Mouse (Mus musculus) cerebellum, adult 18-20 months (tissue): ENCODE data around the gene Gcgr.
"Not testable (repeated sequence)": the region's sequence is repeated elsewhere in the genome, so short reads cannot be mapped to it uniquely, and the experiment has no call there.

Experiments
- DNase-seq, 2 experiments: peaks; one replicate each; pipeline ENCODE4 v3.0.0; 2021

The Gcgr gene

DNA sequence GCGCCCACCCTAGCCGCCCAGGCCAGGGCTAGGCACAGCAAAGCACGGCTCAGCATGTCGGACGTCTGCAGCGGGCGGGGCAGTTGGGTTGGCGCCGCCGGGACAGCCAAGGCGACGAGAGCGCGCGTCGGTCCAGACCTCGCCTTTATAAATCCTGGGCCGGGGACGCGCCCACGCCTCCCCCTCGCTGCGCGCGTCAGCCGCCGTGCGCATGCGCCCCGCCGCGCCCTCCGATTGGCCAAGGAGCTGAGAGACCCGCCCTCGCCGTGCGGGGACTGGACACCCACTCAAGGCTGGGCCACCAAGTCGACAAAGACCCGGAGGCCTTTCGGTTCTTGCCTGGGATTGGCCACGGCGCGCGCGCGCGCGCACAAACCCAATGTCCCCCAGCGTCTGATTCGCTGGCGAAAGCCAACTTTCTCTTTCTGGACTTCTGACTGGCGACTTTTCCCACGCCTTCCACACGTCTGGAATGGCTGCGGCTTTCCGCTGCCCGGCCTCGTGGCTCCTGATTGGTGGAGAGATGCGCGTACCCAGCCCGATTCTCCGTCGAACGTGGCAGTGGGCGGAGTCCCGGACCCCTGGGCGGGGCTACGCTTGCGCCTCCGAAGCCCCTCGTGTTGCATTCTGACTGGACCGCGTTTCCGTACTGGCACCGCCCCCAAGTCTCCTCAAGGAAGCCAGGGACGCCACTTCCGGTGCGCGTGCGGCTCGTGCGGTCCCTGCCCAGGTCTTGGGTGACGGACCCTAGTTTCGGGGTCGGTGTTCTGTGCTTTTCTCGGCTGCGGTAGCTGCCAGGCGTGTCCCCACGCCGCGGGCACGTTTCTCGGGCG is 42.5 kb downstream of the Gcgr start, which contains the start of gene P4hb:
Gene P4hb (minus strand): TSS at position 502 of the 833 bp plus-strand sequence.
- DNase-seq = peak; percentile 100

DNA sequence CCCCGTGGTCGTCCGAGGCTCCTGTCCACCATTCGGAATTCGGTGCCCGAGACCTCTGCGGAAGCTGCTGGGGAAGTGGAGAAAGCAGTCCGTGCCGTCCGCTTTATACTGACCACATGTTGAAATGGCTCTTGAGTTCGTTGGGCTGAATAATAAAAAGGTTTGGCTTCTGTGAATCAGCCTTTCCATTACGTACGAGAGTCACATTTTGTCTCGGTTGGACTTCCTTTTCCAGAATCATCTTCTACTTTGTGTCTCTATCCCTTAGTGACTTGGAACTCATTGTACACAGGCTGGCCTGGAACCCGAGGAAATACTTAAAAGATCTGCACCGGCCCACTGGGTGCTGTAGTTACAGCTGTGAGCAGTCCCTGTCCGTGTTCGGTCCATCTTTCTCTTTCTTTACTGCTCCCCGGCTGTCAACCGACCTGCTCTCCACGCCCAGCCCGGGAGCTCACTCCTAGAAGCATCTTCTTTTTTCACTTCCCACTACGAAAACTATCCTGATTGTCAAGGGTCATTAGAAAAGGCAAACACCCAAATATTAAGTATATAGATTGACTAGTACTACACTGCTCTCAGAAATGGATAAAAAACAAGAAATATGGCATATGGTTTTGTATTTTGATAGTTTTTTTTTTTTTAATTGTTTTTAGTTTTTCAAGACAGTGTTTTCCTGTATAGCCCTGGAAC is 43.2 kb downstream of the Gcgr start:
- DNase-seq = no peak

DNA sequence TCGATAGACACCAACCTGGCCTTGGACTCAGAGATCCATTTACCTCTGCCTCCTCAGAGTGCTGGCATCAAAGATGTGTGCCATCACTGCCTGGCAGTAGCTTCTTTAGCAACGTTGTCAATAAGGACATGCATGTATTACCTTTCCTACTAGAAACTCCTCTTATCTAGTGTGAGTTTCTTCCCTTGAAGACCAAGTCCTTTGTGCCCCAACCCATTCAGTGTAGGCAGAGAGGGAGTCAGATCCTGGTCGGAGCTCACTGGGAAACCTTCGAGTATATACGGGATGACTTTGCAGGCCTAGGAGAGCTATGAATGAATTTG is 43.7 kb downstream of the Gcgr start:
- no peak for DNase-seq

DNA sequence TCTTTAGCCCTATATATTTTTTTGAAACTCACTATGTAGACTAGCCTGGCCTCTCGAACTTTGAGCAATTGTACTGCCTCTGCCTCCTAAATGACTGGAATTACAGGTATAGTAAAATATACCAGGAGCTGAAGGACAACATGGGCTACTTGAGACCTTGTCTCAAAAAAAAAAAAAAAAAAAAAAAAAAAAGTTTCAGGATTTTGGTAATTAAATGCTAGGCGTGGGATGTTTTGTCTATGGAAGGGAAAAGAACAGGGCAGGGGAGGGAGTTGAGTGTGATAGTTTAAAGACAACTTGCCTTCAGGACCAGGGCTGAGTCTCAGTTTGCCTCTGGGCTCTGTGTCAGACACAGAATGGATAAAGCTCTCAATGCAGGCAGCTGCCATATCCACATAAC is 44.5 kb downstream of the Gcgr start:
- DNase-seq = no peak

DNA sequence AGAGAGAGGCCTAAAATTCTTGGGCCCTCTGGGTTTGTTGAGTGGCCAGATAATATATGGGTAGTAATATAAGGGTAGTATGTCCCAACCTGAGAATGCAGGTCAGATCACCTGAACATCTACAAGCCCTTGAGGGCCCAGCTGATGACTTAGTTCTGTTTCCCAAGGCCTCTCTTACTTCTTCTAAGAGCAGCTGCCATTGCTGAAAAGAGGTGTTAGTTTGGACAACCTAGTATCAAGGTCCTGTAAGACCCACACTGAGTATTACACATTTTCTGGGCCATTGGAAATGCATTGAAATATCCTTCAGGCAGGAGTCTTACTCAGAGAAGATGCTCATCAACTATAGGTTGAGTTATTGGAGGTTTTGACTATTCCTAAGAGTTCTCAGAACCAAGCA is 45.4 kb downstream of the Gcgr start:
- DNase-seq = no peak

DNA sequence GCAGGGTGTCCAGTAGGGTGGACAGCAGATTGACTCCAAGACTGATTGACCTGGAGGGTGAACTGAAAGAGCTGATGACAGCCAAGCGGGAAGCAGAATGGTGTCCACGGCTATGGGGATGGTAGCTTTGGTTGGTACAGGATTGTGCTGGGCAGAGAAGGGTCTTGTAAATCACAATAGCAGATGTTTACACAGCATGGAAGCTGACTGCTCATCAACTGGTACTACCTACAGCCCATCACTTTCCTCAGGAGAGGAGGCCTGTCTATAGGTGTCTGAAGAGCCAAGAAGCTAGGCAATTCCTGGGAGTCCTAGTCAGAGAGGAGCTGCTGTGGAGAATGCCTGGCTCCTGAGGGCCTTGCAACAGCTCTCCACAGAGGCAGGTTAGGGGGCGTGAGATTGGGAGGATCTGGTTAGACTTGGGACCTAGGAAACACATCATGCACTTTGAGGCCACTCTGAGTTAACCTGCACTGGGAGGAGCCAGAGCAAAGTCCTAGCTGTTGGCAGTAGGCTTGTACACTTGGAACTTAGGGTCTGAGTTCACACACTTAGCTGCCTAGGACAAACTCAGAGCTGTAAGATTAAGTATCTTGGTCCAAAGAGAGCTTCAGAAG is 46.0 kb downstream of the Gcgr start:
- no peak for DNase-seq

DNA sequence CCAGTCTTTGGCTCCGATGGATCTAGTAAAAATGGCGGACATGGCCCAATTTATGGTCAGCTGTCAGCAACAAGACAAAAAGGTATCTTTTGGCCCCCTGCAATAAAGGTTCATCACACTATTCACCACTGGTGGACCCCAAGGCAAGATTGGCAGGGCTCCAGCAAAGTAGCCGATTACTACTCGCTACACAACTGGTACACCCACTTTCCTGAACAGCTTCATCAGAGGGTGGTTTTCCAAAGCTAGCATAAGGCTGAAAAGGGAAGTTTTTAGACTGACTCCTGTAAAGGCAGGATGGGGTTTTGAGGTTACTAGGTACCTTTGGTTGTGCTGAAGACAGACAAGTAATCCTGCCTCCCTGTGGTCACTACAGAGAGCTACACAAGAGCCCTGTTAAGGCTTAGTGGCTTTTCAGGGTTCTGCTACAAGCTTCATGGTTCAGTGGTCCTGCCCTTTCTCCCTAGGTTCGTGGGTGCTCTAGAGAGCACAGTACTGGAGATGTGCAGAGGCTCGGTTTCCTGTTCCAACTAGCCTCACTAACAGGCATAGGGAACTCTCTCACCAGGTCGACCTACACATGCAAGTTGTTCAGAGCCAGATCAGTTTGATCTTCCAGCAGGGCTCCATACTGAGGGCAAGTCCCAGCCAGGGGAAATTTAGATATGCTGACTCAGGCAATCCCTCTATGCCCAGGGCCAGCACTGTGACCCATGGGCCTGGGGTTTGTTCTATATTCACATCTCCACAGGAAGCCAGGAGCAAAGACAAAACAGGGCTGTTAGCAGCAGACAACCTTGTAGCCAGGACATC is 46.9 kb downstream of the Gcgr start:
- DNase-seq = peak in 1 of 2 experiments; percentile 39

DNA sequence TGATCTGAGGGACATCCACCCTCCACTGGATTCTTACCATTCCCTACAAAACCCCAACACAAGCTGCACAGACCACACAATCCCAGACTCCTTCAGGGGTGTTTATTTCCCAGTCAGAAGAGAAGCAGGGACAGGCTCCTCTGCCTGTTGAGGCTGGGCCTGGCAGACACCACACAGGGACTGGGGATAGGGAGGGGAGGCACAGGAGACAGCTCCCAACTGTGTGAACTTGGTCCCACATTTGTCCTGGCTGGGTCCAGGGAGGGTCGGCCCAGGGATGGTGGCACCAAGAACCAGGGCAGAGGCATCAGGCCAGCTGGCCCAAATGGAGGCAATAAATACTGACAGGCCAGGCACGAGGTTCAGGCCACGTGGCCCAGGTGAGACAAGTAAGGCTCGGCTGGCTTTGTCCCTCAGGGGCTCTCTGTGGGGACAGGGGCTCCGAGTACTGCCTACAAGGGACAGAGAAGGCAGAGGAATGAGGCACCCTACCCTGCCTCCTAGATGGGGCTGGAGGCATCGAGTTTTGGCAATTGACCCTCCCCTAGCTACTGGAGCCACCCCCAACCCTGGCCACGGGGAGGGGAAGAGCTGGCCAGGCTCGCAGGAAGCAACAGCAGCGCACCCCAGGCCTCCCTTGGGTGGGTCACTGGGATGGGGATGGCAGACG is 47.7 kb downstream of the Gcgr start:
- DNase-seq = no peak

DNA sequence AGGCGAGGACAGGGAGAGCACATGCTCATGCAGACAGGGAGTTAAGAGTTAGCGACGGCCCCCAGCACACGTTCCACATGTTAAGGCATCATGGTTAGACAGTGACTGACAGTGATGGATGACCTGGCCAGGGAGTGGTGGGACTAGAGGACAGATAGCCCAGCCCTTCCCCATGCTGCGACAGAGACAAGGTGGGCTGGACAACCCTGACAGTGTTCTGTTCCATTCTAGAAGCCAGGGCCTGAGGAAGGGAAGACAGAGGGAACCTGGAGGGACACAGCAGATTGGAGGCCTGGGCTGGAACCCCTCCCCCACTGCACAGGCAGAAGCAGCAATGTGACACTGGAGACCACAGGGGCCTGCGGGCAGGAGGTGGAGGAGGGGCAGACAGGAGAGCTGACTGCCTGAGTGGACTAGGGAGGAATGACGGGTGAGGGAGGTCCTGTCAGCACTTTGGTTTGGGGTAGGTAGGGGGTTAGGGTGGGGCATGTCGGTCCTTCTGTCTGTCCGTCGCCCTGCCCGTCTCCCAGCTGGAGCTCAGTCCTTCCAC is 48.3 kb downstream of the Gcgr start:
- peak; percentile 19 to 33 for DNase-seq

DNA sequence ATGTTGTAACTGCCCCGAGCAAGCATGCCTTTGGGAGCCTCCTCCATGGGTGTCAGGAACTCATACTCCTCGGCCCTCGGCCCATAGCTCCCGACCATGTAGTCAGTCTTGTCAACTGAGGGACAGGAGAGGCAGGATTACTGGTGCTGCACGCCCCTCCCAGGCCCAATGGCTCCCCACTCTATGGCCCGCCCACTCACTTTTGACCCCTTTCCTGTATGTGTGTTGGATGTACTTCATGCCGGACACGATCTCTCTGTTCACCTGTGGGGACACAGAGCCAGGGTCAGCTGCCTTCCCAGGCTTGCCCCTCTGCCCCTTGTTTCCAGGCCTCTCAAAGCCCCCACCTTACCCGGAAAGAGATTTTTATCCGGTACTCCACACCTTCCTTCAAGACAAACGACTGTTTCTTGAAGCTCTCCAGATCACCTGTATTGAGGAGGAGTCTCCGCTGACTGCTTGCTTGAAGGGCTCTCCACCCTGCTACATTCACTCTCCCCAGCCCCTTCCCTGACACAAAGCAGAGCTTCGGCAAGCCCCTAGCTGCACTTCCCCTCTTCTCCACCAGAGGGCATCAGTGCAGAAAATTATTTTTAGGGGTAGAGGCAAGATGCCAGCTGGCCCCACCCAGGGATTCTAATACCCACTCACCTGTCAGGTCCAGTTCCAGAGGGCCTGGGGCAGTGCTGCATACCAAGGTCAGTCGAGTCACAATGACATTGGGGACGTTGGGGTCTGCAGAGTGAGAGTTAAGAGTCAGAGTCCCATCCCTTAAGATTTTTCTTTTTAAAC is 49.0 kb downstream of the Gcgr start:
- DNase-seq = peak; percentile 70 to 79

DNA sequence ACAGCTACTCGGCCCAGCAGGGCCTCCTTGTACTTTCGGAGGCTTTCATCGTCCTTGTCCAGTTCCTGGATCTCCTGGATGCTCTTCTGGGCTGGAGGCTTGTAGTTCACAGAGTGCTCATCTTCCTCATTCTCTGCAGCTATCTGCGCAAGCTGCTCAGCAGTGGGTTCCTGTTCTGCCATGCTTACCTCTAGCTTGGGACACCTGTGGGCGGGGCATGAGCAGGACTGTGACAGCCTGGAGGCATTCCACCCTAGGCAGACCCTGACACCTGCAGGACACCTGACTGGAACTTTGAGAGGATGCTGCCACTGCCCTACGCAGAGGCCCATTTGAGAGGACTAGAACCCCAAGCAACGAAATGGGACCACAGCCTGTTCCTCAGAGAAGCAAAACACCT is 49.7 kb downstream of the Gcgr start:
- peak in 1 of 2 experiments; percentile 24 for DNase-seq

DNA sequence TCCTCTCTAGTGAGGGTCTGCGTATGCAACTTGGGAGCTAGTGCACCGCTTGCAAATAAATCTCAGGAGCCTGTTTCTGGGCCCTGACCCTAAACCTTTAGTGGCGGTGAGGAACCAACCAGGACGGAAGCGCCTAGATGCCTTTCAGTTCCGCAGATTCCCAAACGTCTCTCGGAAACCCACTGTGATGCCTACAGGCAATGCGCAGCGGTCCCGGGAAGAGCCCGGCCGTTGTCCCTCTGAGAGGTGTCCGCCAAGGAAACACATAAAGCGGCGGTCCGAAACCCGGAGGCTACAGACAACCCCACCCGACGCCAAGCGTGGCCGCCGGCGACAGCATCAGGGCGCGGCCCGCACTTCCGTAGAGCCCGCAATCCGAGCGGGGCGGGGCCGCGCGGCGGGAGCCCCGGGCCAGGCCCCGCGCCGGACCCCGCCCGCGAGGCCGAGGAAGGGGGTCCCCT is 50.4 kb downstream of the Gcgr start:
- peak; percentile 36 to 61 for DNase-seq

DNA sequence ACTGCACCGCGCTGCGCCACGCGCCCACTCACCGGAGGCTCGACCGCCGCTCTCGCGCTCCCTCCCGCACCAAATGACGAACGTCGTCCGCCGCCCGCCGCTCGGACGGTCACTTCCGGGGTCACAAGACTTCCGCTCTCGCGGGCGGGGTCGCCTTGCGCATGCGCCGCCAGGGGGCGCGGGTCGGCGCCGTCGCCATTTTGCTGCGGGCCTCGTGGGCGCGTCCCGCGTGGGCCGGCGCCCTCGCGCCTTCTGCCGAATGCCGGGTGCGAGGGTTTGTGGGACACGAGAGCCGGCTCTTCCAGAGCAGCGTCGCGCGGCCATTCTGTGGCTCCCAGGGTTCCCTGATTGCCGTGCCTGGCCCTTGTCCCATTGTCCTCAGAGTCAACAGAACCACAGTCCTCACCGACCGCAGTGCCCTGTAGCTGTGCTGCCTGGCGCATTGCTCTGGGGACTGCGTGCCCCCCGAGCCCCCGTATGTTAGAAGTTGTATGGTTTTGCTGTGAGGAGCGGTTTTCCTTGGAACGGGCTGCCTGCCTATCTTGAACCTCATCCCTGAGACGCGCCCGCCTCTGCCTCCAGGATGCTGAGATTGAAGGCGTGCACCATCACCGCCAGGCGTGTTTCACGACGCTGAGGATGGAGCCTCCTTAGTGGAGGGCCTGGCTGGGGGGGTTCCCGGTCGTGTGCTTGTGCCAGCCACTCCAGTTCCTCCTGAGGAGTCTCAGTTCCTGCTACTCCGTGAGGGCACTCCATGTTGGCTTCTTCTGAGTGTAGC is 51.2 kb downstream of the Gcgr start, which contains the start of gene Arhgdia:
Gene Arhgdia (minus strand): TSS at position 135 of the 778 bp plus-strand sequence.
- peak; percentile 83 to 92 for DNase-seq

DNA sequence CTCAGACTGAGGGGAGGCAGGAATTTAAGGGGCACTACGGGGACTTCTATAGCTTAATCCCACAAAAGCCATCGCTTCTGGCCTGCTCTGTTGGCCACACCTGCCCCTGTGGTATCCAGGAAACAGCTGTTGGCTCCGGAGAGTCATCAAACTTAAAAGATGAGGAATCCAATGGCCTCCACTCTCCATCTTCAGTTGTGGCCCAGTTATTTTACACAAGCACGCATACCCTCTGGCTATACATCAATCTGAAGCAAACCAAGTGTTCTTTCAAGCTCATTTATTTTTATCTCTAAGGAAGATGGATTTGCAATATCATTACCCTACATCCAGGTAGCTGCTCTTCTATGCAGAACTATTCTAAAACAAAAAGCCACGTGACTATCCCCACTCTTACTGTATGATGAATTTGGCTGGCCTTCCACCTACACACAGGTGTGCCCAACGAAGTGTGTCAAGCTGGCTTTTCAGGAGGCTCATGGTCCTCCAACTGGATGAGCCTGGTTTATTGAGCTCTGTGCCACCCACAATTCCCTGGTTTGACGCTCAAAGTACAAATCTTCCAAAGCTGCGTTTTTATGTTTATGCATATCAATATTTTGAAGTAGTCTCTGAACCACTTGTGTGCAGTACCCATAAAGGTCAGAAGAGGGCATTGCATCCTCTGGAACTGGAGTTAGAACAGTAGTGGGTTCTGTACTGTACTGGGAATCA is 51.9 kb downstream of the Gcgr start:
- peak; percentile 41 to 44 for DNase-seq

DNA sequence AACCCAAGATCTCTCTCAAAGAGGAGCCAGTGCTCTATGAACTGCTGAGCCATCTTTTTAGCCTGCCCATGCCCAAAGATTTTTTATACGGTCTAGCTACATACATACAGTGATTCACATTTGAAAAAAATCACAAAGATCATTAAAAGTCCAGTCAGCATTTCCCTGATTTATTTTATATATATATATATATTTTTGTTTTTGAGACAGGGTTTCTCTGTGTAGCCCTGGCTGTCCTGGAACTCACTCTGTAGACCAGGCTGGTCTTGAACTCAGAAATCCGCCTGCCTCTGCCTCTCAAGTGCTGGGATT is 52.4 kb downstream of the Gcgr start:
- not testable (repeated sequence) for DNase-seq

DNA sequence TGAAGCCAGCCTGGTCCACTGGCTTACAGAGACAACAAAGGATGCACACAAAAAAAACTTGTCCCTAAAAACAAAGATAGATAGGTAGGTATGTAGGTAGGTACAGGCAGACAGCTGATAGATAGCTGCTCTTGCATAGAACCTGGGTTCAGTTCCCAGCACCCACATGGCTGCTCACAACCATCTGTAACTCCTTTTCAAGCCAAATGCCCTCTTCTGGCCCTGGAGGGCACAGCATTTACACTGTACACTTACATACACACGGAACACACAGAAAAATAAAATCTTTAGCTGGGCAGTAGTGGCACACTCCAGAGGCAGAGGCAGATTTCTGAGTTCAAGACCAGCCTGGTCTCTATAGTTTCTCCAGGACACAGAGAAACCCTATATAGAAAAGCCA is 53.4 kb downstream of the Gcgr start:
- no peak for DNase-seq

DNA sequence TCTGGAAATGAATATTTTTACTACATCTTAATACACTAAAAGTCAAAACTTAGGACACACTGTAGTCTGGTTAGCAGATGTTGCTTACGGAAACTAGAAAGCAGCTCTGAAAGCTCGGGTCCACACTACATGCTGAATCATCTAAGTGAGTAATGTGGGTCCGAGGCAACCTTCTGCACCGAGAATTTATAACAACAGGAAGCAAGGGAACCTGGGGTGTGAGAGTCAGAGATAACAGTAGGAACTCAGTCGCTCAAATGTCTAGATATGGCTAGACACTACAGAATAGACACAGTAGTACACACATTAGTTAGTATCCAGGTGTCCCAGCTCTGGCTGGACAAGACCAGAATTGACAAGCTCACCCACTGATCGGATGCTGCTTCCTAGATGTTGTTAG is 58.0 kb downstream of the Gcgr start:
- DNase-seq = no peak
